Mouse (Mus musculus) T-helper 1 cell (primary cell): ENCODE data around the gene Elane.

Experiments
- in situ Hi-C: fragments of 300-600 bp; cut with MboI, MseI; formaldehyde crosslinking; loops from one replicate; pipeline ENCODE4 v1.15.1; 2025; ENCODE audit warnings: high pct_unique_total_duplicates

Elane gene

DNA sequence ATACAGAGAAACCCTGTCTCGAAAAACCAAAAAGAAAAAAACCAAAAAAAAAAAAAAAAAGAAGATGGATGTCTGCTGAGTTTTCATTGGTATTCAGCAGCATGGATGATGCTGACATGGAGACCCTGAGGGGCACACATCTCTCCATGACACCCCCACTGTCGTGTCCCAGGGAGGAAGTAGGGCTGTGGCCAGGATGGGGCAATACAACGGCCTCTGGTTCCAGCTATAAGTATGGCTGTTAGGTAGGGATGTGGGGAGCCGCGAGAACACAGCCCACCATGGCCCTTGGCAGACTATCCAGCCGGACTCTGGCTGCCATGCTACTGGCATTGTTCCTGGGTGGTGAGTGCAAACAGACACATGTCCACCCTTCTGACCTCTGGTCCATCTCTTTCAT, at the start of gene Elane:
TSS of gene Elane (plus strand) at position 194 of the 400 bp plus-strand sequence.
- in situ Hi-C loops = loop anchor here (5.0 kb wide), 1 partner anchor 66 kb away; no protein-coding TSS in a partner anchor

DNA sequence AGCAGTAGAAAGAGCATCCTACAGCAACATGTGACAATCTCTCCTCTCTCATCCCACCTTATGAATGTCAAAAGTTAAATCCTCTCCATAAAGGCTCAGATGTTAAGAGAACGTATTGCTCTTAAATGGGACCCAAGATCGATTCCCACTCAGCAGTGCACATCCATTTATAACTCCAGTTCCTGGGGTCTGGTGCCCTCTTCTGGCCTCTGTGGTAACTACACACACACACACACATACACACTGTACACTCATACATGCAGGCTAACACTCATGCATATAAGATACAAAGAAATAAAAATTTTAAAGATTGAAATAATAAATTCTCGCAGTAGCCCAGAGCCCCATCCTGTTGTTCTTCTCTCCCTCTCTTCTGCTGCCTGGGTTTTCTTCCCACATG, 49.1 kb upstream of the Elane start:
- in situ Hi-C loops = no loop called here

DNA sequence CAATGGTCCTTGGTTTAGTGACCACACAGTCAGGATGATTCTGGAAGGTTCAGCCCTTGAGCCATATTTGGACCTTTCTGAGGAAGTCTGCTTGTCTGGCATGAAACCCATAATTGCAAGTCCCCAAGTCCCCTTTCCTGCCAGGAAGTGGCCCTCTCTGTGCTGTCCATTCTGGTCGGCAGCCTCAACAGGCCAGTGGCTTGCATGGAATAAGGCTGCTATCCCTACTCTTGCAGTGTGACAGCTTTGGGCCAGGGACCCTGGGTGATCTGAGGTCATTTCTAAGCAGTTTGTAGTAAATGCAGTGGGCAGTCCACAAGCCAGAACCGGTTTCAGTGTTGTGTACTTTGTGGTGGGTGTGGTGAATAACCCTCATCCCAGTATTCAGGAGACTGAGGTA, 47.9 kb upstream of the Elane start:
- in situ Hi-C loops = no loop called here

DNA sequence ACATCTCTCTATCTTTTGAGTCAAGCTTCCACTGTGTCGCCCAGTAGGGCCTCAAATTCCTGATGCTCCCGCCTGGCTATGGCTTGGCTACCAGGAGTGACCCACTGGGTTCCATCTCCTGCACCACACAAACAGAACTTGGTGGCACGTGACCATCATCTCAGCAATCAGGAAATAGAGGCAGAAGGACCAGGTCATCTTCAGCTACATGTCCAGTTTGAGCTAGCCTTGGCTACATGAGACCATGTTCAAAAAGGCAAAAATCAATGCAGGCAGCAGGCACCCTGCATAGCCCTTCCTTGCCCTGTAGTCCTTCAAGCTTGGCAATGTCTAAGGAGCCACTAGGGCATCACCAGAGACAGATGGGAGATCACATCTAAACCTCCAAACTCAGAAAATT, 46.0 kb upstream of the Elane start:
- in situ Hi-C loops = no loop called here

DNA sequence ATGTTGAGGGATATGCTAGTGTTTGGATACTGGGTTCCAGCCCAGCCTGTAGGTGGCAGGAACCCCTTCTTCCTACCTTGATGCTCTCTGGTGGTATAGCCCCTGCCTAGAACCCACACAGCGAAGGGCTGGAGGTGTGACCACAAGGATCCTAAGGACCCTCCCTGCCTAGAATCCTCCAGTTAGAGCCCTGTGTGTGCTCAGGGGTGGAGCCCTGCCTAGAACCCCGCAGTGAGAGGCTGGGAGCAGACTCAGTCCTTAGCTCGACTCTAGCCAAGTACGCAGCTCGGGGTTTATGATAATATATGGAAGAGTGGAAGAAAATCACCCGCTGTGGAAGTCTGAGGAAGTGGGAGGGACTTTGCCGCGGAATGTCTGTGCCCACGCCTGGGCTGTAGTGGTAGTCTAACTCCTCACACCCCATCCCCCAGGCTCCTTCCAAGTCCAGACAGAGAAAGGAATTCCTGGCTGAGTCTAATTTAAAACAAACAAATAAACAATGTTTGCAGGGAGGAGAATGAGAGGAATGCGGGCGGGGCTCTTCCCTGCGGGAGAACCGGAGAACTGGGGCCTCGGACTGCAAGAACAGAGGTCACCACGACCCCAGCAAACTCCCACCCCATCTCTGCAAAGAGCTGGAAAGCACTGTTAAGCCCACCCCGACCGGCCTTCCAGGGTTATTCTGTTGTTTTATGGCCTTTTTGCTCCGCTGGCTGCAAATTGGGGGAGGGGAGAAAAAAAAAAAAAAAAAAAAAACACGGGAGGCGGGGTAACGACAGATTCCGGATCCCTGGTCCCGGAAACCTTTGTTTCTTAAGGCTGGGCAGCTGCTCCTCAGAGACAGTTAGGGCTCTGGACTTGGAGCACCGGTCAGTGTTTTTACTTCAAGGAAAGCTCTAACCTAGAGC, 45.1 kb upstream of the Elane start:
- in situ Hi-C loops = no loop called here

DNA sequence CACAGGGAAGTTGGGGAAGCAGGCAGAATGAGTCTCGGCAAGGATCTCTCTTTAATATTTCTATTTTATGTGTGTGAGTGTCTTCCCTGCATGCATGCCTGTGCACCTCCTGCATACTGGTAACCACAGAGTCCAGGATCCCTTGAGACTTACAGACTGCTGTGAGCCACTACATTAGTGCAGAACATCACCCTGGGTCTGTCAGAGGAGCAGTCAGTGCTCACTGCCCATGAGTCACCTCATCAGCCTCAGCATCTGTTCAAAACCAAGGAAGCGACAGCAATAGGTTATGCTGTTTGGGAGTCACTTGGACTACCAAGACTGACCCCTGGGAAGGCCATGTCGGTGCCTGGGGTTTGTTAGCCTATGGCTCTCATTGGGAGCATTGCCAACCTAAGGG, 43.7 kb upstream of the Elane start:
- in situ Hi-C loops = no loop called here

DNA sequence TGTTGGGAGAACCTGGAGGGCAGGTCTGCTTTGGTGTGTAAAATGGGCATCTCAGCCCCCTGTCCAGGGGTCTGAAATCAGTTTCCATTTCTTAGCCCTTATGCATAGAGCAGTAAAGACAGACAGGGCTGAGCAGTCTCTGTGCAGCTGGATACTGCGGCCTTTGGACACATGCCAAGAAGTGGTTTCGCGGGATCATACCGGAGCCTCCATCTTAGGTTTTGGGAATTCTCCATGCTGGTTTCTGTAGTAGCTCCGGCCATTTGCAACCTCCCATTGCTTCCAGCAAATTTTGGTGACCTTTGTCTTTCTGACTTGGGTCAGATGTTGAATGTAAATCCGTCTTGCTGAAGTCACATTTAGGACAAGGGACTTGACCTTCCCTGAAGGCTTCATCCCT, 42.6 kb upstream of the Elane start:
- in situ Hi-C loops = no loop called here

DNA sequence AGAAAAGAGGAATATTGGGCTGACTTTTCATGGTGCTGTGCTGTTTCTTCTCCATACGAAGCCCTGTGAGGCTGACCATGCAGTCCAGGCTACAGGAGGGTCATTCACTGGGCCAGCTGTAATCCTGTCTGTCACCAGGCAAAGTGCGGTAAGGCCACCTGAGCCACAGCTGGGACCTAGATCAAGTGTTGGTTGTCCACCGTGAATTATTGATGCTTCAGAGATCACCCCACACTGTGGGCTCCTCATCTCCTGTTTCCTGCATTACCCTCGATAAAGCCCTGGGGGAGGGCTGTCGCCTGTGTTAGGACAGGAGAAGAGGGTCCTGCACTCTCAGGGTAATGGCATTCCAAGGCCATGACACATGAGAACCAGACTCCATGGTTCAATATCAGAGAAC, 39.5 kb upstream of the Elane start:
- in situ Hi-C loops = no loop called here

DNA sequence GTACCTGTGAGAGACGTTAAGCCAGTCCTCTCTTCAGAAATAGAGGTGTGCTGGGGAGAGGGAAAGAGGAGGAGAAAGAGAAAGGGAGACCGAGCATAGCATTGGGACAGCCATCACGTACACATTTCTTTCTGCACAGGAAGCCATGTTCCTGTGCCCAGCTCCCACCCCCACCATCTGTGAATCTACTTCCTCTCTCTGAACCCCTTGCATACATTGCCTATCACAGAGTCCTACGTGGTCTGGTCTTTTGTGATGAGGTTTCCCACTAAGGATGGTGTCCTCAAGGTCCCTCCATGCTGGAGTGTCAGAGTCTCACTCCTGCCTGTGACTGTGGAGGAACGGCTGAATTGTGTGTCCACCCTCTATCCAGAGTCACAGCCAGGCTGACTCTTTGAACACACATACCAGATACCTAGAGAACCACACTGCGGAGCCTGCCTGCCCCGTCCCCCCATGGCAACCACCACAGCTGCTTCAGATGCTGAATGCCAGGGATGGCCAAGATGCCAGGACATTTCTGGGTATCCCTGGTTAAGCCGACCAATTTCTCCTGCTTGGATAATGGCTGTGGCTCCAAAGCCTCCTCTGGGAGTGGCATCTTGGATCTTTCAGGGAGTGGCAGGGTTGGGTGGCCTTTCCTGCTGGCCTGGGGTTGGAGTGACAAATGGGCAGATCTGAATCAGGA, 36.0 kb upstream of the Elane start:
- in situ Hi-C loops = no loop called here

DNA sequence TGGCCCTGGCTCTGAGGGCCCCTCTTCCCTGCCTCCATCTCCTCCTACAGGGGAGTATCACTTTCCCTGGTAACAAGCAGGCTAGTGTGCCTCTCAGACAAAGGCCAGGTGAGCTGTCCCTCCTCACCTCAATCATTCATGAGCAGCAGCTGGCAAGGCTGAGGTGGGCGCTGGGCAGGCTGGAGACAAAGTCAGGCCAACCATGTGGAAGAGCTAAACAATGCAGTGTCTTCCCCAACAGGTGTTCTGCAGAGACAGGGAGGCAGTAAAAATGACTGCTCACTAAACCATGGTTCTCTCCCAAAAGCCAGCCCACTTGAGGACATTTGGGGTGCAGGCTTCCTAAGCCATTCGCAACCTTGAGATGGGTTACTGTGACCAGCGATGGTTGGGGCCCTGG, 34.4 kb upstream of the Elane start:
- in situ Hi-C loops = no loop called here

DNA sequence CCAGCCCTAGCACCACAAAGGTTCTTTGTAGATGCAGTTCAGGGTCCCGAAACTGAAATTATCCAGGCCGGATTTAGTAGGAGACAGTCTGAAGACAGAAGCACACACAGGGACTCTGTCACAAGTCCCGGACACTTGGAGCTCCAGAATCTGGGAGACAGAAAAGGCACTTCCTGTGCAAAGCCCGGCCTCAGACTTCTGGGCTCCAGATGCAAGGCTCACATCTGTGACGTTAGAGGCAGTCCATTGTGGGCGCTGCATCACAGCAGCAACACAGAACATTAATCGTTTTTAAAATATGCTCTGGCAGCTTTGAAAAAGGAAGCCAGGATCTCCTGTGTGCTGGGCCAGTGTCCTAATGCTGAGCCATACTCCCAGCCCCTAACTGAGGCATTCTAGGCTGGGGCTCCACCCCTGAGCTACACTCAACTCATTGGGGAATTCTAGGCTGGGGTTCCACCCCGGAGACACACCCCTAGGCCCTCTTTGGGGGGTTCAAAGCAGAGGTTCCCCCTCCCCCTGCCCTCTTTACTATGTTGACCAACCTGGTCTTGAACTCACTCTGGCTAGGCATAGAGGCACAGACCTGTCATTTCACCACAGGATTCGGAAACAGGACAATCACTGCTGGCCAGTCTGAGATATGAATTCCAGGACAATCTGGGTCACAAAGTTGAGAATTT, 33.8 kb upstream of the Elane start:
- in situ Hi-C loops = no loop called here

DNA sequence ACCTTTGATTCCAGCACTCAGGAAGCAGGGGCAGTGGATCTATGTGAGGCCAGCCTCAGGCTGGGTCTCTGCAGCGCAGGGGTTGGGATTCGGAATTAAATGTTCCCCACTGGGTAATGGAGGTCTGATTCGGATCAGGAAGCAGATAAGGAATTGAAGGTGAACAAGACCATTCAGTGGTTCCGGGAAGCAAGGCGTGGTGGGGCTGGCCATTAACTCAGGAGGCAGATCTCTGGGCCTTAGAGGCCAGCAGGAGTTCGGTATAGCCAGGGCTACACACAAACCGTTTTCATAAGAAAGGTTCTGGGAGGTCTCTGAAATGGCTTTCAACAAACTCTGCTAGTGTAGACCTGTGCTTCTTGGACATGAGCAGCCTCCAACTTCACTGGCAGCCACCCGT, 33.2 kb upstream of the Elane start:
- in situ Hi-C loops = no loop called here

DNA sequence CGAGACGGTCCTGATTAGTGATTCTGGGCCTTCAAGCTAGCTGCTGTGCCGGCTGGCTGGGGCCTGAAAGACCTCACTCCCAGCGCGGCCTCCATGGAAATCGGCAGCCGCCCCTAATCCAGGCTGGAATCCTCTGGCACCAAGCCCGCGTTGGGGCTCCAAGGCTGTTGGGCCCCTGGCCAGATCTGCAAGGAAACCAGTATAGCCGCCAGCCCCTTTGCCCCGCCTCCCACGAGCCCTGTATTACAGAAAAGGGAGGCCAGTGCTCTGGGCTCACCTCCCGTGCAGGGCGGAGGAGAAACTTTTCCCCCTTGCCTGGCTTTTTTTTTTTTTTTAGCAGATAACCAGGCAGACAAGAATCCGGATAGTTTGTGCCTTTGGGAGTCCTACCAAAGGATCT, 32.7 kb upstream of the Elane start:
- in situ Hi-C loops = no loop called here

DNA sequence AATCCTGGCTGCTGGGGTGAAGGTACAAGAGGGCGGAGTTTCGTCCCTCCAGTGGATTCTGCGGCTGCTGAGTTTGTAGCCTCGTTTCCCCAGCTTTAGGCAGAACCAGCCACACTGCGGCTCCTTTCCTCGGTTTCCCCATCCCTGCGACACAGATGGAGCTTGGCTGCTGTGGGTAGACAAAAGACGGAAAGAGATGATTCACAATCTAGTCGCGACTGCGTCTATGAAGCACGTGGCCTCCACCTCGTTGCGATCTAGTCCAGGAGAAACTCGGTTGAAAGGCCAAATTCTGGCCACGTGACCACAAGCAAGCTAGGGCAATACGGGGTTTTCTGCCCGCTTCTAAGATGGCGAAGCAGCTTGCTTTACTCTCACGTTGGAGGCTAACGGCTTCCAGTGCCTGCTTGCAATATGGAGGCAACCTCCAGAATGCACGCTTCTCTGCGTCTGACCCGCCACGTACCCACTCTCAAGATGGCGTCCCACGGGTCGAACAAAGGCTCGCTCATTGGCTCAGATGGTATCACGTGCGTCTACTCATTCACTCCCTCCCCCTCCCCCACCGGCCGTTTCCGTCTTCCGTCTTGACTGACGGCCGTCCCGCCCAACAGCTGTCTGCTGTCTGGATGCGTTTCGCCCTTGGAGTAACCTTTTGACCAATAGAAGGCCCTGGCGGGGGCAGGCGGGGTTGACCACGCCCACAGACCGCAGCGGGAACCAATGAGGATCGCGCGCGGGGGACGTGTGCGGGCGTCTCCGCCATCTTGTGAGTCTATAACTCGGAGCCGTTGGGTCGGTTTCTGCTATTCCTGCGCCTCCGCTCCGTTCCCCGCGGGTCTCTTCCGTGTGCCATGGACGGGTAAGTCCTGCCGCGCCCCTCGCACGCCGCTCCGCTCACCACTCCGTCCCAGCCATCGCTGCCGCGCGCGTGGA, 31.9 kb upstream of the Elane start, which contains the start of gene Ptbp1:
TSS of gene Ptbp1 (plus strand) at position 568 of the 936 bp plus-strand sequence.
- in situ Hi-C loops = no loop called here

DNA sequence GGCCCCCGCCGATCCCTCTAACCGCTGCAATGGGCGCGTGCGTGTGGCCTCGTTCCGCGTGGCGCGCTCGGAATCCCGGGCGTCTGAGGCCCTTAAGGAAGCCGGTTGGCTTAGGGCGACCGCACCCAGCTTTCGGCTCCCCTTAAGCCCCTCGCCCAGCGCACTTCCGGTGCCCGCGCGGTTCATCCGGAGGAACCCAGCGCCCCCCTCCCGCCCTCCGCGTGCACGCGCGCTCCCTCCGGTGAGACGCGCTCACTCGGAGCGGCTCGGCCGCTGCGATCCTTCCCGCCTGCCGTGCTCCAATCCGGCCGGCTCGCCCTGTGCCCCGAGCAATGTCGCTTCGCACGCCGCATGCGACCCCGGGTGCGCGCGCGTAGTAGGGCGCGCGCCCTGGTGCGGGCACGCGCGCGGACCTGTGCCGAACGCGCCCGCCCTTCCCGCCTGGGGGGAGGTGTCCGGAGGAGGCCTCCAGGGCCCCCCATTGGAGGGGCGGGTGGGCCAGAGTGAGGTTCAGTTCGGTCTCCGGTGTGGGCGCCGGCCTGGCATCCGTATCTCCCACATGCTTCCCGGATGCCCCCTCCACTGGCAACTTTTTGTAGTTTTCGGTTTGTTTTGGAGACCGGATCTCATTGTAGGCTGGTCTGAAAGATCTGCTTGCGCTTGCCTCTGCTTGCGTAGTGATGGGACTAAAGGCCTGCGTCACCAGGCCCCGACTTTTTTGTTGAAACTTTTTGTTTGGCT, 31.1 kb upstream of the Elane start:
- in situ Hi-C loops = no loop called here

DNA sequence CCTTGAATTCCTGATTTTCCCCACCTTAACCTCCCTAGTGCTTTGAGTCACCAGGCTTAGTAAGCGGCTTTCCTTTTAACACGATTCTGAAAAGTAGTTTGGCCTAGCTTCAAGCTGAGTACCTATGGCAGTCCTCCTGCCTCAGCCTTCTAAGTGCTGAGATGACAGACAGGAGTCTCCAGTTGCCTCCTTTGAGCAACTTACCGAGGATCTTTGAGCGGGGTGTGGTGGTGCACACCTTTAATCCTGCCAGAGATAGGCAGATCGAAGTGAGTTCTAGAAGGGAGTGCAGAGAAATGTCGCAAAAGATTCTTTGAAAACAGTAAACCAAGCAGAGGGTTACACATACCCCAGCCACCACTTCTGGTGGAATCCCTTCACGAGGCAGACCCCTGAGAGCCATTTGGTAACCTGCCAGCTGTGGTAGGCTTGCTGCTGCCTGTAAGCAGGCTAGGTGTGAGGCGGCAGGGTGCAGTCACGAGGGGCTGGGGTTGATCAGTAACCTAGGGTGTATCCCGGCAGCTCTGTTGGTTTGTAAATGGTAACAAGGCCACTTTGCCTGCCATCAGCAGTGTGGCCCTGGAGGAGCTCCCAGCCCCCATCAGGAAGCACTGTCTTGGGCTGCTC, 30.4 kb upstream of the Elane start:
- in situ Hi-C loops = no loop called here

DNA sequence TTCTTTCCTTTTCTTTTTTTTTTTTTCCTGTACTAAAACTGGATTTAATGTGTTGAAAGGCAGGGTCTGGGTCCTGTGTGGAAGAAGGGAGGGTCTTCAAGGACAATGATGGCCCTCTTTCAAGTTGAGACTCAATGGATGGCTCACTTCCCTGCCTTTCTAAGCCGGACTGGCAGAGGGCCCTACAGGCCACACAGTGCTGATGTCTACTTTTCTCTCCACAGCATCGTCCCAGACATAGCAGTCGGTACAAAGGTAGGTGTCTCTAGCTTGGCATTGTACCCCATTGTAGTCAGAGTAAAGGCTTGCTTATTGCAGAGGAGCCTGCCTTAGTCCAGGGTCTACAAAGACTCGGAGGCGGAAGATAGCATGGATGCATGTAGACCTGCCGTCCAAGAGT, 29.8 kb upstream of the Elane start:
- in situ Hi-C loops = no loop called here

DNA sequence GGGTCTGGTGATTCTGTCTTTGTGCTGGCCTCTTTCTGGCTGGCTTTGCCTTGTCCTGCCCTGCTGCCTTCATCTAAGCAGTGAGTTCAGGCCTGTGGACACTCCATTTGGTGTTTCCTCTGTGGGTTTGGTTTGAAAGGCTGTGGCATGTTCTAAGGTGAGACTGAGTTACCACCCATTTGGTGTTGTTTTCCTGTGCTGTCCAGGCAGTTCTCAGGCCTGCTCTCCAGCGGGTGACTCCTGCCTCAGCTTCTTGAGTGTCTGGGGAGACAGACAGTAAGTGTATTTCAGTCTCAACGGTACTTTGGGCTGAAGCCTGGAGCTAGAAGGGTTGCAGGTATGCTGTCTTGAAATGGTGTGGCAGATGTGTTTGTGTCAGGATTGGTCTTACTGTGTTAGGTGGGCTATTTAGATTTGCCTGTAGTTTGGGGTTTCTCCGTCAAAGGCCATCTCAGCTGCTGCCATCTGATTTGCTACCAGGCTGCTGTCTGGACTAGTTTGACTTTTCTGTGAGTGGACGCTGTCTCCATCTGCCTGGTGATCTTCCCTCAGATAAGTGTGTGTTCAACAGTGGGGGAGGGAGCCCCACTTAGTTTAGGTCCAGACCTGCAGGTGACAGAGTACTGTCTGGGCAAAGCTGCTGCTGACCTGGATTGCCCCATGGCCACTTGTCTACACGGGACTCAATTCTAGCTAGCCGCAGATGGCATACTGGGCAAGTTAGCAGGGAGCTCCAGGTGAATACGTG, 29.2 kb upstream of the Elane start:
- in situ Hi-C loops = no loop called here

DNA sequence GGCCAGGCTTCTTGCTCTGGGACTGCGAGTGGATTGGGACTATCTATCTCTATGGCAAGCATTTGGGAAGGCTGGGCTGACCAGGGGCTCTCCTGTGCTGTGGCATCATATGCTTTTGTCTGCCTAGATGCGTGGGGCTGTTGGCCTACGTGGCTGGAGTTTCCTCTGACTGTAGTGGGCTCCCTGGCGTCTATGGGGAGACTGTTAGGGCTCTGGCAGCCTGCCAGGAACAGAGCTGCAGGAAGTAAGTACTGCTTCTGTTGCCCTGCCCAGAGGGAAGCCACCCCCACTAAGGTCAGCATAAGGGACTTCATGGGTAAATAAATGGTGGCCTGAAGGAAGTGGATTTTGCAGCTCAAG, 28.6 kb upstream of the Elane start:
- in situ Hi-C loops = no loop called here

DNA sequence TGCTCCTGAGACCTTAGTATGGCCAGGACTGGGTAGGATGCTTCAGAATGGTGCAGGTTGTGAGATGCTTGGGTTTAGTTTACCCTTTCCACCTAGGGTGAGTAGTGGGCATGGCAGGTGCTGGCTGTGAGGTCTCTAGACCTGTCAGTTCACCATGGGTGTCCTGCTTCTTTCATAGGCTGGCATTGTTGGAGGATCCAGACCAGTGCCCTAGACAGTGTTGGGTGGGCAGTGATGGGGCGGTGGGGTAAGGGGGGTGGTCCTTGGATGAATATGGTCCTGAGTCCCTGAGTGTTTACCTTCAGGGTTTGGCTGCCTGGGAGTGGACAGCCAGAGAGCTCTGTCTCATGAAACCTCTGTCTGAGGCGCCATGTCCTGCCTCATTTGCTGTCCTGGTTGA, 28.2 kb upstream of the Elane start:
- in situ Hi-C loops = no loop called here
